Mouse (Mus musculus) bone marrow, adult 2 months (tissue): ENCODE results near the gene Mrpl39.

Source experiments
- CTCF ChIP-seq: fragments of 200-500 bp; IDR thresholded peaks from 2 replicates; pipeline ENCODE4 v1.5.1; 2011; ENCODE audit warnings: low read length, control low read depth; ENCODE audit not compliant: control insufficient read depth, insufficient read depth
- POLR2A ChIP-seq: fragments of 200-500 bp; IDR thresholded peaks from 2 replicates; pipeline ENCODE4 v1.6.1; 2011; ENCODE audit warnings: low read depth, mild to moderate bottlenecking, control low read depth, low read length, borderline replicate concordance; ENCODE audit not compliant: control insufficient read depth

GRCm38 (mm10) chr16:84708649-84709048 lies 26.9 kb downstream of the Mrpl39 start:
- no peak for TF ChIP-seq POLR2A
- no peak for TF ChIP-seq CTCF
